Mouse (Mus musculus) embryo, embryonic 10.5 days (tissue): ENCODE results near the gene 1700066M21Rik.

Experiments used
- DNase-seq: peaks from one replicate; pipeline ENCODE4 v3.0.0-alpha.2; 2015; ENCODE audit warnings: low spot score

The 1700066M21Rik gene

DNA sequence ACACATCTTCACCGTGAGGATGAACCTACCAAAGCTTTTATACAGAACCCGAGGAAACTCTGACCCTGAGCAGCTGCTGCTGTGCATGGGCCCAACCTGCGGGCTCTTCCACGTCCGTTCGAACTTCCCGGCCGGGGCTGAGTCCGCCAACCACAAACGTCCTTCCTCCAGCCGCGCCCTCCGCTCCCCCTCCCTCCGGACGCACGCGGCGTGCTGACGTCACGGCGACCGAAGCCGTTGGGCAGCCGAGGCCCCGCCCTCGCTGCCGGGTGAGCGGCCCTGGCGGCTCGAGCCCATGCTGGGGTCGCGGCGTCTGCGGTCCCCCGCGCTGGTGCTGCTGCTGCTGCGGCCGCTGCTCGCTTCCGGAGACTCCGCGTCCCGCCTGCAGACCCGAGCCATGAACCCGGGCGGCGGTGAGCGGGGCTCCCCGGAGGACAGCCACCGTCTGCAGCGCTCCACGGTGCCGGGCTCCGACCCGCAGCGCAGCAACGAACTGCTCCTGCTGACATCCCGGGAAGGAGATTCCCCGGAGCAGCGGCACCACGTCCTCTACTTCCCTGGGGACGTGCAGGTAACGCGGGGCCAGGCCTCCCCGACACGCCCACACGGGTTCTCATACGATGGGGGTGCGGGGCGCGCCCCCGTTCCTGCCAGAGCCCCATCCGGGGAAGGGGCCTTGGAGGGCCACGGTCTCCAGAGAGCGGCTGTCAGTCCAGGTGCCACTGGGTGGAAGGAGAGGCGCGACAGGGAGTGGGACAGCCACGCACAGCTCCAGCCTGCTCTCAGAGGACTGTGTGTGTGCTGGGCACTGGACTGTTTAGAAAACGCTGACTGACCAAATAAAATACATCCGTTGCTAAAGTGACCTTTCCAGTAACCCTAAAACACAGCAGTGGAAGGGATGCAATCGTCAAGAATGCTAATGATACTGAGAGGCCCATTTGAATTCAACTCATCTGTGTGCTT lies at the start of gene 1700066M21Rik:
1700066M21Rik (plus strand) TSS at position 245 of the 966 bp plus-strand sequence.
- peak; percentile 94 for DNase-seq

DNA sequence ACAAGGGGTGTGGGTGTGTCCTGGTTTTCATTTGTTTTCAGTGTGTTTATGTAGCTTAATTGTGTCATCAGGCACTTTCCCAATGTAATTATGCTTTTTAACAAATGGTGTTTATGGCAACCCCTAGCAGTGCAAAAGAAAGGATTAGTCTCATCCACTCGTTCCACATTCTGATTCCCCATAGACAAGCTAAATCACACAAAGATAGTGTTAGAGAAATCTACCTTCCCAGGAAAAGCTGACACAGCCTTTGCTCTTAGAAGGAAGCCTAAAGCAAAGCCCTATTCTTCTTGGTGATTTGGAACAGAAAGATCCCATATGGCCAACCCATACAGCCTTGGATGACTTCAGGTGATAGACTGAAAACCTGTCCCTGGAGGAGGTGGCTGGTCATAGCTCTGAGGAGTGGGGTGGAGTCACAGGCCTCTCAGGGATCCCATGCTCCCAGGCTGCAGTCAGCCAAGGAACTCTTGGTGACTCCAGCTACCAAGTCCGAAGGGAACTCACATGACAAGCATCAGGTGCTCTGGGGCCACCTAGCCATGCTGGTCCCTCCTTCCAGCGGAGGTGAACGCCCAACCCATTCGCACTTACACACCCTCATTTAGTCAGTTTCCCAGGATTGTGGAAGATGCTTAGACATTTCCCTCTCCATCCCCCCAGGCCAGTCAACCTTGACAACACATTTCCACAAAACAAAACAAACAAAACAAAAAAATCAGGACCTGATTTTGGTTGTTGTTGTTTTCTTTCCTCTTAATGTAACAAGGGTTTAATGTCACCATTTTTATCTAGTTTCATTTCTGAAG lies 47.9 kb upstream of the 1700066M21Rik start:
- no peak for DNase-seq

DNA sequence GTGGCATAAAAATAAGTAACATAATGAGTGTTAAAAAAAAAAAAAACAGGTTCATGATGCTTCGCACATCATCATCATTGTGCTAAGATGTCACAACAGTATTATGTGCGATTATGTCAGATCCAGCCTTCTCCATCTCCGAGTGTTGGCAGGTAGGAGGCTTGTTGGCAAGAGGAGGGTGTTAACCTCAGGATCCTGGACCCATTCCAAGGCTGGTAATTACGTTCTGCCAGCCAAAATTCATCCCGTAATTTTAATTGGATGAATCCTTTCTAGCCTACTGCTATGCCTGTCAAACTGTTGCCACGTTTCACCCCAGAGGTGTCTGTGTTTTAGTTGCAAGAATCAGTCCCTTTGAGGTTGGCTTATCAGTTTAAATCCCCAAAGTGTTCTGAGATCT lies 47.2 kb upstream of the 1700066M21Rik start:
- no peak for DNase-seq

DNA sequence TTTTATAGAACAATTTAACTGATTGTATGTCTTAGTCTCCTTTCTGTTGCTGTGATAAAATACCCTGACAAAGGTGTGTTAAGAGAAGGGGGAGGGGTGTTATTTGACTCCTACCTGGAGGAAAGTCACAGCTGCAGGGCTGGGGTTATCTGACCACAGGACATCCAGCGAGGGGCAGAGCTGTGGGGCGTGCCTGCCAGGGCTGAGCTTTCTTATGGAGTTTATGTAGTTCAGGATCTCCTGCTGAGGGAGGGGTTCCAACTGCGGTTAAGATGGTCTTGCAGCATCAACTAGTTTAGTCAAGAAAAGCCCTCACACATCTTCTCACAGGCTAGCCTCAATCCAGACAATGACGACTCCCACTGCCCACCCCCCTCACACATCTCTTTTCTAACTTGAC lies 45.4 kb upstream of the 1700066M21Rik start:
- no peak for DNase-seq

DNA sequence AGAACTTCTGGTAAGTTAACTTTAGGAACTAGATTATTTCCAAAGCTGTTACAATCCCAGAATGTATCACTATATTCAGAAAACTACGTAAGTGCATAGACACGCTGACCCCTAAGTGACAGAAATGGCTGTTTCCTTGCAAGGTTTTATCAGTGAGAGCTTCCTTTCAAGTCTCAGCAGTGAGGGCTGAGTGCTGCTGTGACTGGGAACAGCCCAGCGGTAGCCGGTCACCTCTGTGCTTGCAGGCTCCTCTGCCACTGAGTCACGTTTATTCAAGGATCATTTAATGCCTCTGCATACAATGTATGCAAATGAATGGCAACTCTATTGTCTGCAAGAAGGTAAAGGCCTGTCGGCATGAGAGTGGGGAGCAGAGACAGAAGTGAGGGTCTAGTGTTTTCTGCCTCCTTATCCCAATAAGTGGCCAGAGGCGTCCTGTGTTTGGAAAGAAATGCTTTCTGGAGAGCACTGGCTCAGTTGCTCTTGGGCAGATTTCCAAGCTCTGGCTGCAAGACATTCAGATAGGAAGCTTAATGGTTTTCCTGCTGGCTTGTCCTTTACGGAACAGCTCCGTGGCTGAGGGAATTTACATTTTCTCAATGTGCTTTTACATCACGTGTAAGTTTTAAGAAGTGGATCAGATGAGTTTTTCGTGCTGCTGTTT lies 43.7 kb upstream of the 1700066M21Rik start:
- DNase-seq = no peak

DNA sequence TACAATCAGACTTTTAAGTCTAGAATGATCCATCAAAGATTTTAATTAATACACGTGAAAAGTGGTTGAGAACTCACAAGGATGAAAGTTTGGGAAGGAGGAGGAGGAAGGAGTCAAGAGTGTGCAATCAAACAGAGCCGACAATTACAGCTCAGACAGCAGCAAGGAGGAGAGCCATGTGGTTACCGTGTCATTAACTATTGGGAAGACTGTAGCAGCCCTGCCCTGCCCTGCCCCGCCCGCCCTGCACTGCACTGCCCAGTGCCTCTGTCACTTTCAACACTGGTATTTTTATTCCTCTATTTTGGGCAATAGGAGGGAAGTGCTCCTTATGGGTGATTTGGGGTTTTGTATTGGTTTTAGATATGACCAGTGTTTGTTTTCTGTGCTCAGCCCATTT lies 42.2 kb upstream of the 1700066M21Rik start:
- DNase-seq = no peak

DNA sequence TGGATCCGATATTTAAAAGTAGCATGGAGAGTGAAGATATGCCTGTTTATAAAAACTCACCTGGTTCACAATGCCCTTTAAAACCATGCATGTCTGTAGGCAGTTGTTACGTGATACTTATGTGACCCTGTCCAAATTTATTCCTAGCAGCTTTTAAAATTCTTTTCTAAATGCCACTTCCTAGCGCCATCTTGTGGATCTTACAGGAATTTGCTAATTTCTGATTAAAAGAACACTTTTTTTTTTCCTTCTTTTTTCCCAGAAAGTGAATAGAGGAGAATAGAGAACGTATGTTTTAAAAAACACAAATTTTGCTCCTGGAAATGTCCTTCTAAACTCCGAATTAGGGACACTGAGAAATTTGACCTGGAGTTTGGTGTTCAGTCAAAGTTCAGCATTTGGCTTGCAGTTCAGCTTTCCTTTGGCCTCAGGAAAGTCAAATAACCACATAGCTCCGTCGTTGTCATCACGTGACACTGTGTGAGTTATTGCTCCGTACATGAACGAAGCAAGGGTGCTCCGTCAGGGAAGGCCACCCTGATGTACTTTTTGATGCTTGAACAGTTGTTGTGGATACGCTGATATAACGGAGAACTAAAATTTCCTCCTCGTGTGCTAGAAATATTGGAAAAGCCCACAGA lies 38.1 kb upstream of the 1700066M21Rik start:
- peak; percentile 68 for DNase-seq

DNA sequence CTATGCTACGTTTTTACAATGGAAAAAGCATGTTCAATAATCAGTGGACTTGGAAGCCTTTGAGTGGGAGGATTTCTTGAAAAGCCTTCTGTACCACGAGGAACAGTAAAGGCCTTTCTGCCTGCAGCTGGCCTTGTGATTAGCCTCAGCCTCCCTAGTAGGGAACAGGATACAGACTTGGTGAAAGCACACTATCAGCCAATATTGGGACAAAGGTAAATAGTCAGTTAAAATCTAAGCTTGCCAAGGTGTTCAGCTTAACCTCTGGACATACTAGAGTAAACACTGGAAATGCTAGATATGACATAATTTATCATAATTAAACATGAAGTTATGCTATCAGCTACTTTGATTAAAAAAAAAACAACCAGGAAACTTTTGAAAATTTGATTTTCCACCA lies 36.2 kb upstream of the 1700066M21Rik start:
- no peak for DNase-seq

DNA sequence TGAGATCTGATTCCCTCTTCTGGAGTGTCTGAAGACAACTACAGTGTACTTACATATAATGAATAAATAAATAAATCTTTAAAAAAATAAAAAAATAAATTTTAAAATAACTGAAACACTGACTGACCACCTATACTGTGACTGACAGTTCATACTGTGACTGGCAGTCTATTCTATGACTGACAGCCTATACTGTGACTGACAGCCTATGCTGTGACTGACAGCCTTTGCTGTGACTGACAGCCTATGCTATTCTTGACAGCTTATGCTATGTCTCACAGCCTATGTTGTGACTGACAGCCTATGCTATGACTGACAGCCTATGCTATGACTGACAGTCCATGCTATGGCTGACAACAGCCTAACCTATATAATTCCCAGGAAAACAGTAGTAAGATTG lies 29.9 kb upstream of the 1700066M21Rik start:
- no peak for DNase-seq

DNA sequence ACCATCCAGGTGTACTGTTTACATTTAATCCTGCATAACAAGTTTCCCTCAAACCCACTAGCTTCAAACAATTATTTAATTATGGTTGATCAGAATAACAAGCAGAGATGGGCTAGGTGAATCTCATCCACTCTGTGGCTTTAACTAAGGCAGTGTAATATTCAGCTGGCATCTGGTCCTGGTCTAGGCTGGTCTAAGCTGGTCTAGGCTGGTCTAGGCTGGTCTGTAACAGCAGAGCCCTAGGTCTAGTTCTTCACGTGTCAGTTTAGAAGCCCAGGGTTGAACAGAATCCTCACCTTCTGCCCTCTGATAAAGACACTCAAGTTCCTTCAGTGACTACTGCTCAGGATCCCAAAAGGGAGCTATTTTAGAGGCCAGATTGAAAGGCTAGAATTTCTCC lies 25.5 kb upstream of the 1700066M21Rik start:
- DNase-seq = no peak

DNA sequence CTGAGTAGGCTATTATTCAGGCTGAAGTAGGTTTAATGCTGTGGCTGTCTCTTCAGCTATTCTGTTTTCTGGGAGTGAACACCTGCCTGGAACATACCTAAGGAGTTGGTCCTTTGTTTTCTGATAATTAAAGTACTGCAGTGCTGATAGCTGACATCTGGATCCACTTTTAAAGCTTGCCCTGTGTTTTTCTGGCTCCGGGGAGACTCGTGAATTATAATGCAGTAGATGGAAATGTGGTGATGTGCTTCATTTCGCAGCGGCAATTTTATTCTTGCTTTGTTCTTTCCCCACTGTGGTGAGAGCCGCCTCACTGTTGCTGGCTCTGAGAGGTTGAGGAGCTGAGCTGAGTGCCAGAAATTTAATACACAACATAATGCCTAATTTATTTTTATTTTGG lies 18.9 kb upstream of the 1700066M21Rik start:
- DNase-seq = no peak

DNA sequence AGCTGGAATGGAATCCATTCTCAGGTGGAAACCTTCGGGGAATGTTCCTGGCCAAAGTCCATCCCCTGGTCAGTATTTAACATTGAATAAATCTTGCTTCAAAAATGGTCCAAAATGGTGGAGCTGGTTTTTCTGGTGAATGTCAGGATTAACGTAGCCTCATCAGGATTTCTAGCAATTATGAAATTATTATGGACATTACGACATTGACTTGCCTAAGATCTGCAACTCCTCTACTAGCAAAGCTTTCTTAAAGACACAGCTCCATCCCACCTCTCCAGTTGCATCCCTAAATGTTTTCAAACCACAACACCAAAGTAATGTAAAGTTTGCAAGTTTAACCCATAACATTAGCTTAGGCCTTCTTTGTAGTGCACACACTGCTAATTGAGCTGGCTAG lies 10.0 kb upstream of the 1700066M21Rik start:
- DNase-seq = no peak

DNA sequence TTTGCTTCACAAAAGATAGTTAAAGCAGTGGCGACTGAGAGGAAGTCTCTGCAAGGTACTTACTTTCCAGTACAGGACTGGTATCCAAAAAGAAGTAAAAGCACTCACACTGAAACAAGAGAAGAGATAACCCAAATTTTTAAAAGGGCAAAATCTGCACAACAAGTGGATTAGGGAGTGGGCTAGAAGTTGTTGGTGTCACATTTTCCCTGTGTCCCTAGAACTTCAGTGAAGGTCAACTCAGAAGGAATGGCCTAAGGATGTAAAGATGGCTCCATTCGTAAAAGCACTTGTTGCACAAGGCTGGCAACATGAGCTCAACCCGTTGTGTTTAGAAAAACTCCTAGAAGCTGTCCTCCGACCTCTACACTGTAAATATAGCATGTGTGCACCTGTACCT lies 8.3 kb upstream of the 1700066M21Rik start:
- no peak for DNase-seq

DNA sequence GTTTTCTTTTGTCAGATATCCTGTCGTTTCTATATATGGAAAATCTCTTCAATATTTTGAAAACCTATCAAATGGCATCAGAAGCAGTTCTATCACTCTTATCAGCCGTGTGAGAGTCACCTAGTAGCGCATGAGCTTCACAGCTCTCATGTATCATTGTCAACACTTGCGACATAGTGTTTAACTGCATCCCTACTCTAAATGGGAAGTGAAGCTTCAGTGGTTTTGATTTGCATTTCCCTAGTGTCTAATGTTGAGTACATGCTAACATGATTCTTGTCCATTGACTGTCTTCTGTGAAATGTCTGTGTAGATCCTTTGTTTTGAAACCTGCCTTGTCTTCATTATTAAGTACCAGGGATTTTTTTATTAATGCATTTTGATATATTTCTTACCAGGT lies 7.0 kb upstream of the 1700066M21Rik start:
- DNase-seq = no peak

DNA sequence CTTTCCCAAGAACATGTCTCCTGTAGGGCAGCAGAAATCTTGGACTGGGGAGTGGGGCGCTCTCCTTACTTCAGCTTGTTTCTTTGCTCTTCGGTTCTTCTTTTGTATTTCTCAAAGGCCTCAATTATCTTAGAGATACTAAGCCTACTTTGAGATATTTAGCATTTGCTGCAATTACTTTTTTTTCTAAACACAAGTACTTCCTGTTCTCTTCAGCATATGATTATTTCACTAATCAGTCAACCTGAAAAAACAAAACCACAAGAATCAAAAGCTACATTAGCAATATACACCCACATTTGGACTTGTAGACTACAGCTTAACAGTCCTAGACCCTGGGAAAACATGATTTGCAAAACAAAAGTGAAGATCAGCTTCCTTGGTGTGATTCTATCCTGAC lies 2.1 kb upstream of the 1700066M21Rik start:
- DNase-seq = no peak

DNA sequence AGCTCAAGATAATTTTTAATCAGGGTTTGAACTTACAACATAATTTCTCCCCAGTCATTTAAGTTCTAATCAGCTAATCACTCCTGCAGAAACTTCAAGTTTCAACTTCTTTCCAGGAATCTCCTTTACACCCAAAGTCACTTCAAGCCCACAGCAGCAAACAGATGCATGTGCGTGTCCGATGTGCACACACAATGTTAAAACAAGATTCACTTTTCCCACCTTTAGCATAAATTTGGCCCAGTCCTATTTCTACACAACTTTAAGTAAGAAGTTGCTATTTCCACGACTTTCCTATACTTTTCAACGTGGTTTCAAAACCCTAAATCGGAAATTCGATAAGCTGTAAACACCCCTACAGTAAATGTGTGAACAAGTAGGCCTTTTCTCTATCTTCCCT lies 614 bp upstream of the 1700066M21Rik start:
- DNase-seq = no peak

DNA sequence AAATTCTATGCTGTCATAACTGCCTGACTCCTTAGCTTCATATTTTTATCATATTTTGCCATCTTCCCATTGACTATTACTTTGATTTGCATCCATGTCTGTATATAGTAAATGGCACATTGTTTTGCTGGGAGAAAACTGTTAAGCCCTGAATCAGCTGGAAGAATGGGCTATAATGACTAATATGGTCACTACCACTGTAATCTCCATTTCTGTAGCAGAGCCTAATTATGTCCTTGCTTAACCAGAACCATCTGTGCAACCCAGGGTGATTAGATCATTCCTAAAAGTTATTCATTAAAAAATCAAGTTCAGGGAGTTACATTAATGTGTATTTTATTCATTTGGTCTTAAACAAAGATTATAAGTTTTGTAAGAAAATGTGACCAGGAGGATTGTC lies 9.1 kb downstream of the 1700066M21Rik start:
- no peak for DNase-seq

DNA sequence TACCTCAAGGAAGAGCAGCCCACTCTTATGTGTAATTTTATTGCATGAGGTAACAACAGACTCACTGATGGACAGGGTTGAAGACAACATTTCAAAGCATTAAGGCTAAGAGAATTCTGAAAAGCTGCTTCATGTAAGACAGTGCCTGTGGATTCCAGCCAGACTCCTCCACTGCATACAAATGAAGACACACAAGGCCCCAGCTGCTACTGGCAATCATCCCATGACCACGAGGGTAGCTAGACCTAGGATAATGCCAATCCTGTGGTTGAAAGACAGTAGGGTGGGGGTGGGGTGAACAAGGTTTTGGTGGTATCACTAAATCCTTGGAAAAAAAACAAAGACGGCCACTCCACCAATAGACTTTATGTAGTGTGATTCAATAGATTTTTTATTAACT lies 10.5 kb downstream of the 1700066M21Rik start:
- no peak for DNase-seq

DNA sequence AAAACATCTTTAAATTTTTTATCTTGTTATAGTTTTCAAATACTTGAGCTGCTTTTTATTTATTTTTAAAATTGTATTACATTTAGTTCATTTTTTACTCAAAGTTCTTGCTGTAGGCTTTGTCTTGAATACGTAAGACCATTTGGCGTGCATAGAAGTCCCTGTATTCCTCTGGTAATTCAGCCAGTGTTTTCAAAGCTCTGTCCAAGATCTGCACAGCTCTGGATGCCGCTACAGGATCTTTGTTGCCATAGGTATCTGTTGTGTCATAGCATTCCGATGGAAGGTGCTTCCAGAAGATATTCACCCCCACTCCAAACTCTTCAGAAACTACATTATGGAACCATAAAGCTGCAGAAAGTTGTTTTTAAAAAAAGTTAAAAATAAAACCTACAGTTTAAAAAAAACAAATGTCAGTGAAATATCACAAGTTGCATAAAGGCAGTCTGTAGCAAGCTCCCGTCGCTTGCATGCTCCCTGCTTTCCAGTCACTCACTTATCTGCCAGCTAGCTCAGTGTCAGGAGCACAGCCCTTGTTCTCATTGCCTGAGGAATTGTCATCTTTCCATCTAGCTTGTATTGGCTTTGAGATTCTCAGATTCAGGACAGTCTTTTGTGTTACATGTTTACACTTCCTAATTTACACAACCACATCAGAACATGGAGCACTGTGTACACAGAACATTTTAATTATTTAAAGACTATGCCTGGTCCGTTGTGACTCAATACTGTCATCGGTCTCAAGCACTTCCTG lies 11.2 kb downstream of the 1700066M21Rik start:
- no peak for DNase-seq

DNA sequence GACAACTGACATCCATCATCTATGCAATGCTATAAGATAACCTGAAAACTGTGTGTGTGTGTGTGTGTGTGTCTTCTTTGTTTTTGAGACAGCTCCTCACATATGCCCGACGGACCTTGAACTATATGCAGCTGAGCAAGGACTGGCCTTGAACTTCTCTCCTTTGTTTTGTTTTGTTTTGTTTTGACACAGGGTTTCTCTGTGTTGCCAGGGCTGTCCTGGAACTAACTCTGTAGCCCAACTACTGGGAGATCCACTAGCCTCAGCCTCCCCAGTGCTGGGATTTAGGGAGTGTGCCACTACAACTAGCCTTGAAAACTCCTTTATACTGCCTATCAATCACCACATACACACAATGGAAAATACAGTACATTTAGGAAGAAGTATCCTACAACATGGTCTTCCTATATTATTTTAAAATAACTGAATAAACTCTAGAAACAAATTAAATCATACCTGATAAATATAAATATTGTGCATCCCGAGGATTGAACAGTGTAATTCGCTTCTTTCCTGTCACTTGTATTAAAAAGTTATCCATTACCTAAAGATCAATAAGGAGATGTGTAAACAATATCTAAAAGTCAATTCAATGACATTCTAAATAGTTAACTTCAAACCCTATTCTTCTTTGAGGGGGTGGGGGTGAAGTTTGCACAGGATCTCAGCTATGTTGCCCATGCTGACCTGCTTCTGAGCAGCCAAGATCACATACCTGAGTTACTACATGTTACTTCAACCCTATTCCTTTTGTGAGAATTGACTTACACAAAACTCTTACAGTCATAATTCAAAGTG lies 13.8 kb downstream of the 1700066M21Rik start:
- no peak for DNase-seq
